Mouse (Mus musculus): ENCODE results near the gene Zc3h7a. TPM values are rescaled to one million over a fixed set of nuclear protein-coding genes. Genes with fewer than 3 reads are reported as not detected.

Zc3h7a gene
- polyA plus RNA-seq, 1 experiment from 2014 or later: 103 TPM

GRCm38 (mm10) chr16:11133476-11134347 is 42.5 kb downstream of the Zc3h7a start:
- Histone ChIP-seq H3K36me3 (peaks cover 9% of the 10 kb centered on the region), H3K27ac (replicated peaks) (peak overlapping the region; percentile 80), H3K9me3 (no peaks in the 10 kb centered on the region), H3K4me1 (peaks cover 23% of the 10 kb centered on the region), H3K4me3 (peak overlapping the region; percentile 90), H3K4me2 (replicated peaks) (peak overlapping the region; percentile 69), H3K9ac (replicated peaks) (peak overlapping the region; percentile 92), H3K27me3 (no peaks in the 10 kb centered on the region)
- no peak for ATAC-seq (ENCODE audit: low FRiP score, low read depth)
- WGBS: under 1% methylated on average over 34 of the region's 34 CpGs

- Histone ChIP-seq H3K36me3 (peaks cover 14% of the 10 kb centered on the region), H3K4me3 (peak overlapping the region; percentile 90), H3K9me3 (no peaks in the 10 kb centered on the region), H3K9ac (replicated peaks) (peak overlapping the region; percentile 92; the same call in 1 of the 2 replicates), H3K27me3 (no peaks in the 10 kb centered on the region), H3K4me1 (peaks cover 23% of the 10 kb centered on the region), H3K4me2 (replicated peaks) (peak overlapping the region; percentile 69), H3K27ac (replicated peaks) (no peak overlapping the region)
- no peak for ATAC-seq (ENCODE audit: low FRiP score, low read depth)
- WGBS: 27% methylated on average over 2 of the region's 2 CpGs
Measured at GRCm38 (mm10) chr16:11132839-11133238, 43.4 kb downstream of the Zc3h7a start.

GRCm38 (mm10) chr16:11128301-11128700 is 47.9 kb downstream of the Zc3h7a start:
- 91% methylated on average over 11 of the region's 11 CpGs for WGBS
- Histone ChIP-seq H3K4me1 (peaks cover 14% of the 10 kb centered on the region), H3K9ac (replicated peaks) (no peak overlapping the region), H3K36me3 (peaks cover 21% of the 10 kb centered on the region; the same call in 1 of the 2 replicates), H3K27me3 (no peaks in the 10 kb centered on the region), H3K9me3 (no peaks in the 10 kb centered on the region), H3K27ac (replicated peaks) (no peak overlapping the region), H3K4me2 (replicated peaks) (no peak overlapping the region), H3K4me3 (no peak overlapping the region)
- ATAC-seq (ENCODE audit: low FRiP score, low read depth): no peak

- H3K4me2 ChIP-seq (replicated peaks): no peak overlapping the region
- H3K4me3 ChIP-seq: no peak overlapping the region
- H3K36me3 ChIP-seq: peaks cover 33% of the 10 kb centered on the region; the same call in 1 of the 2 replicates
- no peaks in the 10 kb centered on the region for H3K4me1 ChIP-seq
- ATAC-seq (ENCODE audit: low FRiP score, low read depth): no peak
- no peak overlapping the region for H3K9ac ChIP-seq (replicated peaks)
- H3K9me3 ChIP-seq: no peaks in the 10 kb centered on the region
- no peaks in the 10 kb centered on the region for H3K27me3 ChIP-seq
- WGBS: 85% methylated on average over 2 of the region's 2 CpGs
- H3K27ac ChIP-seq (replicated peaks): no peak overlapping the region
Measured at GRCm38 (mm10) chr16:11125371-11125770, 50.8 kb downstream of the Zc3h7a start.

GRCm38 (mm10) chr16:11124110-11124509 is 52.1 kb downstream of the Zc3h7a start:
- WGBS: 91% methylated on average over 1 of the region's 1 CpGs
- no peak for ATAC-seq (ENCODE audit: low FRiP score, low read depth)

GRCm38 (mm10) chr16:11122625-11123024 is 53.6 kb downstream of the Zc3h7a start:
- no peak overlapping the region for H3K9ac ChIP-seq (replicated peaks)
- ATAC-seq (ENCODE audit: low FRiP score, low read depth): no peak
- H3K27me3 ChIP-seq: no peaks in the 10 kb centered on the region
- 93% methylated on average over 2 of the region's 2 CpGs for WGBS
- no peaks in the 10 kb centered on the region for H3K4me1 ChIP-seq
- H3K4me3 ChIP-seq: no peak overlapping the region
- no peak overlapping the region for H3K4me2 ChIP-seq (replicated peaks)
- H3K9me3 ChIP-seq: no peaks in the 10 kb centered on the region
- H3K27ac ChIP-seq (replicated peaks): no peak overlapping the region
- peaks cover 30% of the 10 kb centered on the region; the same call in 1 of the 2 replicates for H3K36me3 ChIP-seq

More at GRCm38 (mm10) chr16:11124110-11124509, 52.1 kb downstream of the Zc3h7a start:
- H3K4me1 ChIP-seq: no peaks in the 10 kb centered on the region
- no peak overlapping the region for H3K27ac ChIP-seq (replicated peaks)
- H3K4me3 ChIP-seq: no peak overlapping the region
- no peaks in the 10 kb centered on the region for H3K27me3 ChIP-seq
- H3K9me3 ChIP-seq: no peaks in the 10 kb centered on the region
- peaks cover 38% of the 10 kb centered on the region; the same call in 1 of the 2 replicates for H3K36me3 ChIP-seq
- no peak overlapping the region for H3K9ac ChIP-seq (replicated peaks)
- H3K4me2 ChIP-seq (replicated peaks): no peak overlapping the region

- Histone ChIP-seq H3K36me3 (peaks cover 4% of the 10 kb centered on the region; the same call in 1 of the 2 replicates), H3K9ac (replicated peaks) (no peak overlapping the region), H3K9me3 (no peaks in the 10 kb centered on the region), H3K27me3 (no peaks in the 10 kb centered on the region), H3K4me1 (no peaks in the 10 kb centered on the region), H3K4me3 (no peak overlapping the region), H3K4me2 (replicated peaks) (no peak overlapping the region), H3K27ac (replicated peaks) (no peak overlapping the region)
- ATAC-seq (ENCODE audit: low FRiP score, low read depth): no peak
- WGBS: 80% methylated on average over 4 of the region's 4 CpGs
Measured at GRCm38 (mm10) chr16:11109198-11109740, 66.9 kb downstream of the Zc3h7a start.

- Histone ChIP-seq H3K9ac (replicated peaks) (no peak overlapping the region), H3K4me2 (replicated peaks) (no peak overlapping the region), H3K27ac (replicated peaks) (no peak overlapping the region), H3K27me3 (no peaks in the 10 kb centered on the region), H3K4me3 (no peak overlapping the region), H3K36me3 (peaks cover 7% of the 10 kb centered on the region), H3K9me3 (no peaks in the 10 kb centered on the region), H3K4me1 (no peaks in the 10 kb centered on the region)
- 86% methylated on average over 1 of the region's 1 CpGs for WGBS
- no peak for ATAC-seq (ENCODE audit: low FRiP score, low read depth)
Measured at GRCm38 (mm10) chr16:11104905-11105304, 71.3 kb downstream of the Zc3h7a start.

- H3K27me3 ChIP-seq: no peaks in the 10 kb centered on the region
- H3K9ac ChIP-seq (replicated peaks): no peak overlapping the region
- no peak overlapping the region for H3K27ac ChIP-seq (replicated peaks)
- H3K4me3 ChIP-seq: no peak overlapping the region
- H3K4me2 ChIP-seq (replicated peaks): no peak overlapping the region
- WGBS: 91% methylated on average over 3 of the region's 3 CpGs
- ATAC-seq (ENCODE audit: low FRiP score, low read depth): no peak
- H3K9me3 ChIP-seq: no peaks in the 10 kb centered on the region
- no peaks in the 10 kb centered on the region for H3K36me3 ChIP-seq
- no peaks in the 10 kb centered on the region for H3K4me1 ChIP-seq
Measured at GRCm38 (mm10) chr16:11097301-11097700, 78.9 kb downstream of the Zc3h7a start.

GRCm38 (mm10) chr16:11093717-11094386 is 82.3 kb downstream of the Zc3h7a start:
- ATAC-seq (ENCODE audit: low FRiP score, low read depth): no peak
- H3K4me2 ChIP-seq (replicated peaks): no peak overlapping the region
- no peaks in the 10 kb centered on the region for H3K4me1 ChIP-seq
- WGBS: 94% methylated on average over 13 of the region's 13 CpGs
- no peak overlapping the region for H3K9ac ChIP-seq (replicated peaks)
- no peak overlapping the region for H3K4me3 ChIP-seq
- peaks cover 29% of the 10 kb centered on the region for H3K36me3 ChIP-seq
- no peaks in the 10 kb centered on the region for H3K9me3 ChIP-seq
- no peaks in the 10 kb centered on the region for H3K27me3 ChIP-seq
- H3K27ac ChIP-seq (replicated peaks): no peak overlapping the region

- Histone ChIP-seq H3K4me1 (peaks cover under 1% of the 10 kb centered on the region; the same call in 1 of the 2 replicates), H3K36me3 (peaks cover 42% of the 10 kb centered on the region), H3K9me3 (no peaks in the 10 kb centered on the region), H3K4me3 (no peak overlapping the region), H3K4me2 (replicated peaks) (no peak overlapping the region), H3K27me3 (no peaks in the 10 kb centered on the region), H3K9ac (replicated peaks) (no peak overlapping the region), H3K27ac (replicated peaks) (no peak overlapping the region)
- ATAC-seq (ENCODE audit: low FRiP score, low read depth): no peak
- 93% methylated on average over 3 of the region's 3 CpGs for WGBS
Measured at GRCm38 (mm10) chr16:11092523-11092922, 83.7 kb downstream of the Zc3h7a start.

- H3K4me2 ChIP-seq (replicated peaks): no peak overlapping the region
- no peak overlapping the region for H3K27ac ChIP-seq (replicated peaks)
- no peaks in the 10 kb centered on the region for H3K9me3 ChIP-seq
- no peaks in the 10 kb centered on the region for H3K27me3 ChIP-seq
- H3K9ac ChIP-seq (replicated peaks): no peak overlapping the region
- WGBS: 71% methylated on average over 4 of the region's 4 CpGs
- ATAC-seq (ENCODE audit: low FRiP score, low read depth): no peak
- H3K4me1 ChIP-seq: peaks cover 5% of the 10 kb centered on the region; the same call in 1 of the 2 replicates
- H3K36me3 ChIP-seq: peaks cover 46% of the 10 kb centered on the region
- H3K4me3 ChIP-seq: no peak overlapping the region
Measured at GRCm38 (mm10) chr16:11092061-11092460, 84.1 kb downstream of the Zc3h7a start.

Measured in midbrain, embryonic 12.5 days (tissue).